Mouse (Mus musculus) common myeloid progenitor, adult 5-6 weeks (primary cell): ENCODE measurements around the gene Kctd3. TPM values are rescaled to one million over a fixed set of nuclear protein-coding genes. Genes with fewer than 3 reads are reported as not detected.
A peak's percentile ranks its signal among the peaks of the same experiment; 100 is the strongest.

Experiments
- ATAC-seq: replicated peaks from 2 replicates; pipeline ENCODE4 v1.8.0; 2016; ENCODE audit warnings: low read depth, mild to moderate bottlenecking, moderate TSS enrichment, inconsistent platforms; ENCODE audit not compliant: poor library complexity, severe bottlenecking
- total RNA-seq: library from RNA; stranded (forward); fragments of 200-1000, 187-1606 nt; gene quantifications from 2 replicates; pipeline ENCODE4 v1.2.3, GENCODE M21; 2017

Gene Kctd3
- total RNA-seq, 1 experiment from 2014 or later = 17.0 TPM

DNA sequence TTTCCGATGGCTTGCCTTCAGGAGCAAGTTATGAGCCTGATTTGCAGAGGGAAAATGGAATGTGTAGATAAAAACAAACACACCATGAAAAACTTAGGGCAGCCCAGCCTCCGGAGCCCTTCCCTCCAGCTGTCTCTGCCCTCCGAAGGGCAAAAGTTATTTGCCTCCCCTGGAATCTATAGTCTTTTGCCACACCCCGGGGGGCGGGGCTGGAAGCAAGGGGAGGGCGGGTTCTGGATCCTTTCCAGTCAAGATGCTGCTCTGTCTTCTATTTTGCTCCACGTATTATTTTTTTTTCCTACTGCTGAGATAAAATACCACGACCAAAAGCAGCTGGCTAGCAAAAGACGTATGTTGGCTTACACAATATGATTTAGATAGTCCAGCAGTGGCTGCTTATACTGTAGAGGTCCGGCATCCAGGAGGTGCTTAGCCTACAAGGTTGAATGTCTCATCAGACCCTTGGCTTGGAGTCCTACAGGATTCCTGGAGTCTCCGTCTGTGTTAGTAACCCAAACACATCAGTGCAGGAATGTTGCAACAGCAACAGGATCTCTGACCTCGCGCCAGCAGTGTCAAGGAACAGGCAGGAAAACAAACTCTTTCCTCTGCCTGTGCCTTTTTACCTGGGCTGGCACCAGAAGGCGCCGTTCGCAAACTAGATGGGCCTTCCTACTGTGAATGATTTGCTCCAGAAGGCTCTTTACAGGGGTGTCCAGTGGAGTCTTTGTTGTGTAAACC, 5.4 kb upstream of the Kctd3 start:
- ATAC-seq = peak; percentile 57

- ATAC-seq = no peak
Measured at GRCm38 (mm10) chr1:189010671-189011070, 3.0 kb upstream of the Kctd3 start.

- peak; percentile 29 for ATAC-seq
Measured at GRCm38 (mm10) chr1:189007980-189008324, 311 bp upstream of the Kctd3 start.

- ATAC-seq = 0 out of 2 replicates have a peak, but pooled peaks have one; percentile 2
Measured at GRCm38 (mm10) chr1:189006826-189007225, 815 bp downstream of the Kctd3 start.

DNA sequence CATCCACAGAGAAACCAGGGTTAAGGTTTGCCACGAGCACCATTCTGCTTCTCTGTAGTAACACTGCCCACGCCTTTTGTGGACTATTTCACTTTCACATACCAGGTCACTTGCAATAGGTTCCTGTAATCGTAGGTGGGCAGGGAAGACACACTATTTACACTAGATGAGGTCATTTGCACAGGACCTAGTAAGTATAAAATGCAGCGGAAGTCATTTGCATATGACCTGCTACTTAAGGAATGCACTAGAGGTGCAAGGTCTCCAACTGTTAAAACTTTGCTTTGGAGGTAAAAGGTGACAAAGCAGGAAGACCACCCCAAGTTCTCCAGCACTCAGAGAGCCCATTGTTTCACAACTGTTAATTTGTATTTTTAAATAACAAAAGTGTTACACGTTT, 1.4 kb downstream of the Kctd3 start:
- no peak for ATAC-seq

DNA sequence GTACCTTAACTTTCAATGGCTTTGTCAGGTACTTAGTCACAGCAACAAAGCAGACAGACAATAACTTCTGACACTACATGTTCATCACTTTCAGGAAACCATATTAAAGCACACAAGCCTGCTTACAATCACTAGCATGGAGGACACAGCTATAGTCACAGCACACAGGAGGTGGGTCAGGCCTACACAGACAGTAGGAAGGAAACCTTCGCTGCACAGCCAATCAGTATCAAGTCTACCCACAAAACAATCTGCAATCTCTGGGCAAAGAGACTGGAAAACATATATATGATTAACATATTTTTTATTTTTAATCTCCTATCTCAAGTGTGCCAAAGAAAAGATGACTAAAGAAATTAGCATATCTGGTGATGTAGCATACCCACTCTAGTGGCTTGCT, 2.9 kb downstream of the Kctd3 start:
- ATAC-seq = no peak

DNA sequence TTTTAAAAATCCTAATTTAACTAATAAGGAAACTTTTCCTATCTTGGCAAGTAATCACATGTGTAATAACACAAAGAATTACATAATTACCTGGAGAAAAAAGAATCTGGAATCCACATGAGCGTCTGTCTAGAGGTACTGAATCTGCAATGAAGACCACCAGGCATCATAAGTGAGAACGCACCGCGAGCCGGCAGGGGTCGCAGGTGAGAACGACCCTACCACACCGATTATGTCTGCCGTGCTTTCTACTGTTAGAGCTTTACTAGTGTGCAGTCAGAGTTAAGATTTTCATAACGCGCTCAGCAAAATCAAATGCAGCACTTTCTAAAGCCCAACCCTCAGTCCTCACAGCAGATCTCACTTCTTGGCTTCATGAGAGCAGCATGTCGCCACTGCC, 5.8 kb downstream of the Kctd3 start:
- no peak for ATAC-seq

DNA sequence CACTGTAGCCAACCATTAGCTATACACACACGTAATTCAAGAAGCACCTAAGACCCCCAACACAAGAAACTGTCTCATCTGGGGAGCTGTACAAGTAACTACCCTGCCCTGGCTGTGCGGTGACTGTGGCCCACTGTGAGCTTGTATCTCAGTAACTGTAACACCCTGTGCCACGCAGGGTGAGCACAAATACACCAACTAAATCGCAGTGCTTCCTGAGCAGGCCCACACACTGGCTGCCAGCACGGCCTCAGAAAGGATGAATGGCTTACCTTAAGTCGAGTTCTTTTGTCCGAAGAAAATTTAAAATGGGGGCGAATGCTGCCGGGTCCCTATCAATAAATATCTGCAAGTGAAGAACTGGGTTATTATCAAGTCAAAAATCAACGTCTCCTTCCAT, 7.7 kb downstream of the Kctd3 start:
- no peak for ATAC-seq

- no peak for ATAC-seq
Measured at GRCm38 (mm10) chr1:188997921-188998320, 9.7 kb downstream of the Kctd3 start.

DNA sequence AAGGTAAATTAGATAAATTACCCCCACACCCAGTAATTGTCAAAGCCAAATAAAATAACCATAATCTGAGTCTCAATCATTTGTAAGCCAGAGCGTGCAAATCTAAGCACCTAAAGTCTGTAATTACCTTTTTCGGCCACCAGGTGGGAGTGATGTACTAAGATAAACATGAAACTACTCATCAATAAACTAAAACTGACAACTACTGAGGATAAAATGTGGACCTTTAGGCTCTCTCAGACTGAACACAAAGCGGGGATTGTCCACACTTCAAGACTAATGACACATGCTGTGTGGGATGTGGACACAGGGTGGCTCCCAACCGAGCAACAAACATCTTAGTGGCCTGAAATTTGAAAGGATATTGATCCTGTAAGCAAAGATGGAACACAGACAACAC, 14.4 kb downstream of the Kctd3 start:
- ATAC-seq = peak; percentile 84

DNA sequence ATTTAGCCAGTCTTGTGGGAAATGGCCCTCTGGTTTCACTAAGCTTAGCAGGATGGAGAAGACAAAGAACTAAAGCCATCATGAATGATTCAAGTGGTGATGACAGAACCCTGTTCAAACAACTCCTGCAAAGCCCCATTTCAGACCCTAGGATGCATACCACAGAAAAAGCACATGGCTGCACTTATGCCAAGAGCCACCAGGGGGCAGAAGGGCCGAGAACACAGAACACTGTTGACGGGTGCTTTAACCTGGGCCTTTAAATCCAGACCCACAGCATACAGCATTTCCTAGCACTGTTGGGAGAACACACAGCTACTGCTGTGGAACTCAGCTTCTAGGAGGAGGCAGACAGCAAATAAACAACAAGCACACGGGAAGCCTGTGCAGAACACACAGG, 27.6 kb downstream of the Kctd3 start:
- ATAC-seq = peak; percentile 99

- ATAC-seq = no peak
Measured at GRCm38 (mm10) chr1:188973926-188974325, 33.7 kb downstream of the Kctd3 start.

- peak; percentile 52; the same call in 1 of the 2 replicates for ATAC-seq
Measured at GRCm38 (mm10) chr1:188973078-188973477, 34.6 kb downstream of the Kctd3 start.

DNA sequence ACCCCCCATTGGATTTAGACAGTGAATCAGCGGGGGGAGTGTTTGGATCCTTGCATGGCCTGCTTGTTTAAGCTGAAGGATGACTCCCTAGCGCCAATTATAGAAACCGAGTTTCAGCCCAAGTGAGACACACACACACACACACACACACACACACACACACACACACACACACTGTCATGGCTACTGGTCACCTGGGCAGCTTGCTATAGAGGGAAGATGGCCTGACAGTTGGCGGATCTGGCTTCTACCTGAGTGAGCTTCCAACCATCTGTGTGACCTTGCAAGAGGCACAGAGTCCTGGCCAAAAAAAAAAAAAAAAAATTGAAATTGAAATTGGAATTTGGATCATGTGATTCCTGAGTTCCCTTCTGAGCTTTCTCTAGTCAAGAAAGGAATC, 55.1 kb downstream of the Kctd3 start:
- ATAC-seq = no peak

GRCm38 (mm10) chr1:188951091-188951490, 56.5 kb downstream of the Kctd3 start:
- no peak for ATAC-seq

DNA sequence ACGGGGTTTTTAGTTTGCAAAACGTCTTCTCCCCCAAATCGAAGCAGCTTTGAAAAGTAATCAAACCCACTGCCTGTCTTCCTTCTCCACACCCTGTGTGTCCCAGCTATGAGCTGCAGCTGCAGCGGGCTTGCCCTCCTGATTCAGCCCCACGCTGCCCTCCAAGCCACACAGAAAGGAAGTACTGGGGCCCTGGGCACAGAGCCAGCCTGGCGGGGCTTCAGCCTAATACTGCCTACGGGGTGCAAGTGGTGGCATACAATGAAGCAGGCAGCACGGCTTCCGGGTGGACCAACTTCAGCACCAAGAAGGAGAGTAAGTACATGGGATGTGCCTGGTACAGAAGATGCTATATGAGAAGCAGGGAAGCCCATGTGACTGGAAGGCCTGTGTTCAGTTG, 59.4 kb downstream of the Kctd3 start:
- ATAC-seq = peak; percentile 54

- ATAC-seq = peak; percentile 58
Measured at GRCm38 (mm10) chr1:188947794-188948193, 59.8 kb downstream of the Kctd3 start.

DNA sequence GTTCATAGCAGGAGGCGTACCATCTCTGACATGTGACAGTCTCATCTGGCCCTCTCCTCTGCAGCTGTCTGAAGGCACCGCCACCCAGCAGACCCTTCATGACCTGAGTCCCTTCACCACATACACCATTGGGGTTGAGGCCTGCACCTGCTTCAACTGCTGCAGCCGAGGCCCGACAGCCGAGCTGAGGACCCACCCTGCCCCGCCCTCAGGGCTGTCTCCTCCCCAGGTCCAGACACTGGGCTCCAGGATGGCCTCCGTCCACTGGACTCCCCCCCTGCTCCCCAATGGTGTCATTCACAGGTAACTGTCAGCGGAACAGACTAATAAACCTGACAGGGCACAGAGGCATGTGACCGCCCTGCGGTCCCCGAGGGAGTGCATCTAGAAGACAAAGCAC, 60.8 kb downstream of the Kctd3 start:
- ATAC-seq = no peak

GRCm38 (mm10) chr1:188945326-188945725, 62.3 kb downstream of the Kctd3 start:
- ATAC-seq = no peak

DNA sequence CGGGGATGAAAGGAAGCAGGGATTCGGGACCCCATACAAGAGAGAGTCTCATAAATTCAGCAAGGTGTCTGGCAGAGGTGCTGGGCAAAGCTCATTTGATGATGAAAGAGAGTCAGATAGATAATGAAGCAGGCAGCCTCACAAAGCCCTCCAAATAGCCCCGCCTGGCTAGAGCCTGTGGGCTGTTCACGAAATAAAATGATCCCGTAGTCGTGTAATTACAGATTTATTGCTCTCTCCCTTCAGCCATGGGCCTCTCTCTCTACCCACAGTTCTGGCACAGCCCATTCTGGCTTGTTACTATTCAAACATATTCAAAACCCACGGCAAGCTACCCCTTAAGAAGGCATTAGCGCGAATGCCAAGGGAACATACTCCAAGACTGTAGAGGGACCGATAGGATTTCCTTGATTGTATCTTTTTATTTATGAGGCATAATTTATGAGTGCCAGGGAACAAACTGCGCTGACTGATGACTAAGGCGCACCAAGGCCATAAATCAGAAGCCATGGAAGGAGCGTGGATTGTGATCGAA, 70.3 kb downstream of the Kctd3 start:
- no peak for ATAC-seq
